Mouse (Mus musculus) E14TG2a.4 (cell line): ENCODE results near the gene Rnf39.
"Not testable (repeated sequence)": the region's sequence is repeated elsewhere in the genome, so short reads cannot be mapped to it uniquely, and the experiment has no call there.

ENCODE experiments used
- H3K27me3 ChIP-seq: 2 replicates; pipeline ENCODE4 v1.6.1; 2014; ENCODE audit warnings: low read length, control low read depth; ENCODE audit not compliant: insufficient read depth
- H3K36me3 ChIP-seq: 2 replicates; pipeline ENCODE4 v1.6.1; 2014; ENCODE audit warnings: low read length, control low read depth; ENCODE audit not compliant: insufficient read depth
- H3K4me1 ChIP-seq: replicated peaks from 2 replicates; pipeline ENCODE4 v1.6.1; 2014; ENCODE audit warnings: low read depth, low read length, control low read depth
- H3K4me3 ChIP-seq: replicated peaks from 2 replicates; pipeline ENCODE4 v1.5.1; 2014; ENCODE audit warnings: mild to moderate bottlenecking, low read length
- H3K9me3 ChIP-seq: 2 replicates; pipeline ENCODE4 v1.6.1; 2014; ENCODE audit warnings: low read length, control low read depth
- CTCF ChIP-seq: conservative IDR thresholded peaks from 2 replicates; pipeline ENCODE4 v1.5.1; 2014; ENCODE audit warnings: low read length
- NANOG ChIP-seq: IDR thresholded peaks from 2 replicates; pipeline ENCODE4 v1.6.1; 2014; ENCODE audit warnings: borderline replicate concordance, low read length, mixed read lengths
- POU5F1 ChIP-seq: IDR thresholded peaks from 2 replicates; pipeline ENCODE4 v1.6.1; 2014; ENCODE audit warnings: low read length, borderline replicate concordance

Gene Rnf39

GRCm38 (mm10) chr17:36981845-36982244 lies 39.1 kb downstream of the Rnf39 start:
- Histone ChIP-seq H3K27me3 (no peaks in the 10 kb centered on the region), H3K4me1 (peaks cover 96% of the 10 kb centered on the region), H3K4me3 (peak overlapping the region; percentile 74), H3K36me3 (peaks cover 71% of the 10 kb centered on the region), H3K9me3 (no peaks in the 10 kb centered on the region)
- no peak for TF ChIP-seq POU5F1
- no peak for TF ChIP-seq CTCF
- no peak for TF ChIP-seq NANOG

GRCm38 (mm10) chr17:36982253-36983155 lies 39.8 kb downstream of the Rnf39 start:
- Histone ChIP-seq H3K4me1 (peaks cover 96% of the 10 kb centered on the region), H3K27me3 (no peaks in the 10 kb centered on the region), H3K4me3 (peak overlapping the region; percentile 74), H3K36me3 (peaks cover 71% of the 10 kb centered on the region), H3K9me3 (no peaks in the 10 kb centered on the region)
- no peak; the same call in 1 of the 2 replicates for TF ChIP-seq POU5F1
- no peak; the same call in 1 of the 2 replicates for TF ChIP-seq NANOG
- TF ChIP-seq CTCF, result no peak

- no peaks in the 10 kb centered on the region for H3K27me3 ChIP-seq
- H3K36me3 ChIP-seq, result peaks cover 37% of the 10 kb centered on the region
- no peaks in the 10 kb centered on the region for H3K9me3 ChIP-seq
- TF ChIP-seq CTCF, result no peak
- TF ChIP-seq POU5F1, result no peak
- no peak for TF ChIP-seq NANOG
- H3K4me1 ChIP-seq, result peaks cover 87% of the 10 kb centered on the region
- peak overlapping the region; percentile 84 for H3K4me3 ChIP-seq
These were observed 45.8 kb downstream of the Rnf39 start for GRCm38 (mm10) chr17:36988475-36988874.

GRCm38 (mm10) chr17:36989437-36989836 lies 46.7 kb downstream of the Rnf39 start, which contains the start of gene H2-M5:
Gene H2-M5 (minus strand): TSS chr17:36989537.
- H3K27me3 ChIP-seq, result no peaks in the 10 kb centered on the region
- peaks cover 29% of the 10 kb centered on the region for H3K36me3 ChIP-seq
- H3K4me3 ChIP-seq, result peak within 1 kb of the TSS; percentile 84
- H3K4me1 ChIP-seq, result peaks cover 87% of the 10 kb centered on the region
- TF ChIP-seq NANOG (no peak), POU5F1 (no peak), CTCF (no peak)
- no peaks in the 10 kb centered on the region for H3K9me3 ChIP-seq

GRCm38 (mm10) chr17:36990630-36991029 lies 47.9 kb downstream of the Rnf39 start:
- not testable (repeated sequence) for H3K27me3 ChIP-seq, H3K9me3 ChIP-seq, H3K4me3 ChIP-seq
- H3K36me3 ChIP-seq, result peaks cover 19% of the 10 kb centered on the region
- peaks cover 88% of the 10 kb centered on the region for H3K4me1 ChIP-seq

- H3K4me3 ChIP-seq, result no peak overlapping the region
- no peaks in the 10 kb centered on the region for H3K27me3 ChIP-seq
- TF ChIP-seq POU5F1 (no peak), NANOG (no peak), CTCF (no peak)
- H3K36me3 ChIP-seq, result peaks cover 3% of the 10 kb centered on the region
- H3K9me3 ChIP-seq, result no peaks in the 10 kb centered on the region
- H3K4me1 ChIP-seq, result peaks cover 89% of the 10 kb centered on the region
These were observed 49.8 kb downstream of the Rnf39 start for GRCm38 (mm10) chr17:36992336-36993104.

GRCm38 (mm10) chr17:36993770-36994325 lies 51.1 kb downstream of the Rnf39 start:
- H3K4me3 ChIP-seq, result peak overlapping the region; percentile 59
- H3K9me3 ChIP-seq, result no peaks in the 10 kb centered on the region
- H3K36me3 ChIP-seq, result no peaks in the 10 kb centered on the region
- peaks cover 94% of the 10 kb centered on the region for H3K4me1 ChIP-seq
- TF ChIP-seq CTCF (no peak), NANOG (no peak), POU5F1 (no peak)
- H3K27me3 ChIP-seq, result no peaks in the 10 kb centered on the region

GRCm38 (mm10) chr17:36994528-36994927 lies 51.8 kb downstream of the Rnf39 start:
- Histone ChIP-seq H3K4me3 (peak overlapping the region; percentile 21; the same call in 1 of the 2 replicates), H3K27me3 (no peaks in the 10 kb centered on the region), H3K36me3 (no peaks in the 10 kb centered on the region), H3K4me1 (peaks cover 94% of the 10 kb centered on the region), H3K9me3 (no peaks in the 10 kb centered on the region)
- TF ChIP-seq POU5F1 (no peak), NANOG (no peak), CTCF (no peak)
